Mouse (Mus musculus): ENCODE results near the gene Pmepa1. TPM values are rescaled to one million over a fixed set of nuclear protein-coding genes. Genes with fewer than 3 reads are reported as not detected.

Gene Pmepa1
- polyA plus RNA-seq (2014; fragmentation: Nextera tagmentation; extraction: Ambion mirVana) = 10.1 and 11.0 TPM in 2 replicates

GRCm38 (mm10) chr2:173276409-173276808 lies at the start of gene Pmepa1:
Gene Pmepa1, minus strand, starts transcription at chr2:173276533.
- DNase-seq (ENCODE audit: low spot score) (peak; percentile 97), ATAC-seq (ENCODE audit: low read depth) (peak; percentile 96)
- Histone ChIP-seq H3K27ac (replicated peaks; ENCODE audit: low read depth, low read length) (peak within 1 kb of the TSS; percentile 94), H3K4me1 (ENCODE audit: control insufficient read depth, insufficient read depth, low read length) (peaks cover 38% of the 10 kb centered on the region), H3K4me2 (ENCODE audit: low read depth, low read length) (peak within 1 kb of the TSS; percentile 87), H3K27me3 (replicated peaks; ENCODE audit: control insufficient read depth, insufficient read depth, low read length) (no peaks in the 10 kb centered on the region), H3K9ac (ENCODE audit: low read depth, low read length) (peak within 1 kb of the TSS; percentile 98), H3K9me3 (ENCODE audit: control insufficient read depth, low read length) (no peaks in the 10 kb centered on the region), H3K4me3 (ENCODE audit: low read depth, low read length) (peak within 1 kb of the TSS; percentile 94), H3K36me3 (ENCODE audit: control insufficient read depth, insufficient read depth, low read length) (no peaks in the 10 kb centered on the region)
- 1% methylated on average over 14 of the region's 61 CpGs for WGBS

GRCm38 (mm10) chr2:173321754-173322153 lies 45.4 kb upstream of the Pmepa1 start:
- H3K36me3 ChIP-seq (ENCODE audit: control insufficient read depth, insufficient read depth, low read length) = no peaks in the 10 kb centered on the region
- no peak overlapping the region for H3K27ac ChIP-seq (replicated peaks; ENCODE audit: low read depth, low read length)
- DNase-seq (ENCODE audit: low spot score) (no peak), ATAC-seq (ENCODE audit: low read depth) (no peak)
- no peak overlapping the region for H3K4me2 ChIP-seq (ENCODE audit: low read depth, low read length)
- no peaks in the 10 kb centered on the region for H3K27me3 ChIP-seq (replicated peaks; ENCODE audit: control insufficient read depth, insufficient read depth, low read length)
- H3K9me3 ChIP-seq (ENCODE audit: control insufficient read depth, low read length) = no peaks in the 10 kb centered on the region
- no peak overlapping the region for H3K4me3 ChIP-seq (ENCODE audit: low read depth, low read length)
- 80% methylated on average over 6 of the region's 6 CpGs for WGBS
- H3K9ac ChIP-seq (ENCODE audit: low read depth, low read length) = no peak overlapping the region
- no peaks in the 10 kb centered on the region for H3K4me1 ChIP-seq (ENCODE audit: control insufficient read depth, insufficient read depth, low read length)

GRCm38 (mm10) chr2:173321194-173321593 lies 44.9 kb upstream of the Pmepa1 start:
- Histone ChIP-seq H3K36me3 (ENCODE audit: control insufficient read depth, insufficient read depth, low read length) (no peaks in the 10 kb centered on the region), H3K4me3 (ENCODE audit: low read depth, low read length) (no peak overlapping the region), H3K27ac (replicated peaks; ENCODE audit: low read depth, low read length) (no peak overlapping the region), H3K9ac (ENCODE audit: low read depth, low read length) (no peak overlapping the region), H3K4me1 (ENCODE audit: control insufficient read depth, insufficient read depth, low read length) (no peaks in the 10 kb centered on the region), H3K4me2 (ENCODE audit: low read depth, low read length) (no peak overlapping the region), H3K27me3 (replicated peaks; ENCODE audit: control insufficient read depth, insufficient read depth, low read length) (no peaks in the 10 kb centered on the region), H3K9me3 (ENCODE audit: control insufficient read depth, low read length) (no peaks in the 10 kb centered on the region)
- DNase-seq (ENCODE audit: low spot score) = no peak
- 63% methylated on average over 2 of the region's 2 CpGs for WGBS
- no peak for ATAC-seq (ENCODE audit: low read depth)

GRCm38 (mm10) chr2:173314291-173314690 lies 38.0 kb upstream of the Pmepa1 start:
- H3K4me2 ChIP-seq (ENCODE audit: low read depth, low read length) = no peak overlapping the region
- no peak overlapping the region for H3K9ac ChIP-seq (ENCODE audit: low read depth, low read length)
- no peaks in the 10 kb centered on the region for H3K27me3 ChIP-seq (replicated peaks; ENCODE audit: control insufficient read depth, insufficient read depth, low read length)
- no peak overlapping the region for H3K27ac ChIP-seq (replicated peaks; ENCODE audit: low read depth, low read length)
- ATAC-seq (ENCODE audit: low read depth) = no peak
- no peaks in the 10 kb centered on the region for H3K4me1 ChIP-seq (ENCODE audit: control insufficient read depth, insufficient read depth, low read length)
- no peak for DNase-seq (ENCODE audit: low spot score)
- WGBS = no CpG with 5 or more reads among the region's 1 CpGs
- H3K36me3 ChIP-seq (ENCODE audit: control insufficient read depth, insufficient read depth, low read length) = no peaks in the 10 kb centered on the region
- H3K4me3 ChIP-seq (ENCODE audit: low read depth, low read length) = no peak overlapping the region
- H3K9me3 ChIP-seq (ENCODE audit: control insufficient read depth, low read length) = no peaks in the 10 kb centered on the region

GRCm38 (mm10) chr2:173308486-173308885 lies 32.2 kb upstream of the Pmepa1 start:
- no peak for ATAC-seq (ENCODE audit: low read depth)
- H3K4me3 ChIP-seq (ENCODE audit: low read depth, low read length) = no peak overlapping the region
- no peaks in the 10 kb centered on the region for H3K9me3 ChIP-seq (ENCODE audit: control insufficient read depth, low read length)
- H3K27ac ChIP-seq (replicated peaks; ENCODE audit: low read depth, low read length) = no peak overlapping the region
- H3K9ac ChIP-seq (ENCODE audit: low read depth, low read length) = no peak overlapping the region
- H3K4me2 ChIP-seq (ENCODE audit: low read depth, low read length) = no peak overlapping the region
- no peaks in the 10 kb centered on the region for H3K36me3 ChIP-seq (ENCODE audit: control insufficient read depth, insufficient read depth, low read length)
- DNase-seq (ENCODE audit: low spot score) = no peak
- WGBS = 87% methylated on average over 10 of the region's 10 CpGs
- H3K27me3 ChIP-seq (replicated peaks; ENCODE audit: control insufficient read depth, insufficient read depth, low read length) = no peaks in the 10 kb centered on the region
- H3K4me1 ChIP-seq (ENCODE audit: control insufficient read depth, insufficient read depth, low read length) = peaks cover 13% of the 10 kb centered on the region

GRCm38 (mm10) chr2:173307984-173308383 lies 31.7 kb upstream of the Pmepa1 start:
- ATAC-seq (ENCODE audit: low read depth) (no peak), DNase-seq (ENCODE audit: low spot score) (no peak)
- whole genome bisulfite sequencing = 13% methylated on average over 4 of the region's 4 CpGs
- no peak overlapping the region for H3K4me3 ChIP-seq (ENCODE audit: low read depth, low read length)
- no peak overlapping the region for H3K27ac ChIP-seq (replicated peaks; ENCODE audit: low read depth, low read length)
- H3K4me1 ChIP-seq (ENCODE audit: control insufficient read depth, insufficient read depth, low read length) = peaks cover 13% of the 10 kb centered on the region
- no peaks in the 10 kb centered on the region for H3K36me3 ChIP-seq (ENCODE audit: control insufficient read depth, insufficient read depth, low read length)
- no peaks in the 10 kb centered on the region for H3K27me3 ChIP-seq (replicated peaks; ENCODE audit: control insufficient read depth, insufficient read depth, low read length)
- H3K4me2 ChIP-seq (ENCODE audit: low read depth, low read length) = peak overlapping the region; percentile 51
- H3K9ac ChIP-seq (ENCODE audit: low read depth, low read length) = peak overlapping the region; percentile 26; the same call in 1 of the 2 replicates
- no peaks in the 10 kb centered on the region for H3K9me3 ChIP-seq (ENCODE audit: control insufficient read depth, low read length)

GRCm38 (mm10) chr2:173307561-173307960 lies 31.2 kb upstream of the Pmepa1 start:
- Histone ChIP-seq H3K4me3 (ENCODE audit: low read depth, low read length) (no peak overlapping the region), H3K9me3 (ENCODE audit: control insufficient read depth, low read length) (no peaks in the 10 kb centered on the region), H3K27me3 (replicated peaks; ENCODE audit: control insufficient read depth, insufficient read depth, low read length) (no peaks in the 10 kb centered on the region), H3K27ac (replicated peaks; ENCODE audit: low read depth, low read length) (no peak overlapping the region), H3K36me3 (ENCODE audit: control insufficient read depth, insufficient read depth, low read length) (no peaks in the 10 kb centered on the region), H3K4me1 (ENCODE audit: control insufficient read depth, insufficient read depth, low read length) (peaks cover 13% of the 10 kb centered on the region), H3K4me2 (ENCODE audit: low read depth, low read length) (peak overlapping the region; percentile 51), H3K9ac (ENCODE audit: low read depth, low read length) (no peak overlapping the region)
- 0% methylated on average over 16 of the region's 18 CpGs for WGBS
- ATAC-seq (ENCODE audit: low read depth) (peak; percentile 64; the same call in 1 of the 2 replicates), DNase-seq (ENCODE audit: low spot score) (peak; percentile 83)

- no peaks in the 10 kb centered on the region for H3K27me3 ChIP-seq (replicated peaks; ENCODE audit: control insufficient read depth, insufficient read depth, low read length)
- no peaks in the 10 kb centered on the region for H3K9me3 ChIP-seq (ENCODE audit: control insufficient read depth, low read length)
- H3K27ac ChIP-seq (replicated peaks; ENCODE audit: low read depth, low read length) = no peak overlapping the region
- WGBS = 44% methylated on average over 8 of the region's 11 CpGs
- H3K4me1 ChIP-seq (ENCODE audit: control insufficient read depth, insufficient read depth, low read length) = peaks cover 13% of the 10 kb centered on the region
- H3K9ac ChIP-seq (ENCODE audit: low read depth, low read length) = no peak overlapping the region
- DNase-seq (ENCODE audit: low spot score) = peak; percentile 85
- H3K4me3 ChIP-seq (ENCODE audit: low read depth, low read length) = no peak overlapping the region
- ATAC-seq (ENCODE audit: low read depth) = peak; percentile 87
- H3K36me3 ChIP-seq (ENCODE audit: control insufficient read depth, insufficient read depth, low read length) = no peaks in the 10 kb centered on the region
- peak overlapping the region; percentile 51 for H3K4me2 ChIP-seq (ENCODE audit: low read depth, low read length)
These were observed 30.6 kb upstream of the Pmepa1 start for GRCm38 (mm10) chr2:173306734-173307525.

- H3K9ac ChIP-seq (ENCODE audit: low read depth, low read length) = no peak overlapping the region
- no peaks in the 10 kb centered on the region for H3K9me3 ChIP-seq (ENCODE audit: control insufficient read depth, low read length)
- ATAC-seq (ENCODE audit: low read depth) (no peak), DNase-seq (ENCODE audit: low spot score) (no peak)
- peaks cover 17% of the 10 kb centered on the region for H3K4me1 ChIP-seq (ENCODE audit: control insufficient read depth, insufficient read depth, low read length)
- no peaks in the 10 kb centered on the region for H3K27me3 ChIP-seq (replicated peaks; ENCODE audit: control insufficient read depth, insufficient read depth, low read length)
- no peaks in the 10 kb centered on the region for H3K36me3 ChIP-seq (ENCODE audit: control insufficient read depth, insufficient read depth, low read length)
- H3K4me2 ChIP-seq (ENCODE audit: low read depth, low read length) = no peak overlapping the region
- 33% methylated on average over 12 of the region's 12 CpGs for WGBS
- no peak overlapping the region for H3K4me3 ChIP-seq (ENCODE audit: low read depth, low read length)
- H3K27ac ChIP-seq (replicated peaks; ENCODE audit: low read depth, low read length) = no peak overlapping the region
These were observed 28.7 kb upstream of the Pmepa1 start for GRCm38 (mm10) chr2:173305011-173305410.

Measured in embryonic facial prominence, embryonic 14.5 days (tissue).